In genomic region chr11:99134266-99135046, GRCm38 (mm10) we compare ENCODE assay signal across 11 mouse cellular contexts. TPM values are rescaled to one million over a fixed set of nuclear protein-coding genes. Genes with fewer than 3 reads are reported as not detected.
A peak's percentile ranks its signal among the peaks of the same experiment; 100 is the strongest.
DNase-seq lines count a peak whose midpoint lies in the region; ATAC-seq lines count a peak whose summit lies in the region.
"Had no signal": no experiment of that assay in that cellular context is flagged by ENCODE, and none has a peak within 500 bp of the region (broad histone marks: within the 10 kb centered on the region; RNA-seq: fewer than 3 reads in every experiment).

No protein-coding gene starts in this region.

- peaks cover 25 to 27% of the 10 kb centered on the region in 2 experiments for H3K4me1 ChIP-seq in heart, embryonic 14.5 days (ENCODE audit: control insufficient read depth in 2 of 2, insufficient read depth in 2 of 2, low read length in 2 of 2)
- H3K4me1 ChIP-seq in midbrain, embryonic 11.5 days (ENCODE audit: control insufficient read depth, insufficient read depth, low read length), result peaks cover 16% of the 10 kb centered on the region
- peaks cover 12% of the 10 kb centered on the region for H3K4me1 ChIP-seq in midbrain, embryonic 16.5 days (ENCODE audit: control insufficient read depth, insufficient read depth, low read length)
- H3K4me1 ChIP-seq in stomach, embryonic 15.5 days, result peaks cover 47% of the 10 kb centered on the region

- 56% methylated on average over 15 of the region's 15 CpGs for WGBS in heart, embryonic 14.5 days
- 69% methylated on average over 15 of the region's 15 CpGs for WGBS in midbrain, embryonic 11.5 days
- 76% methylated on average over 15 of the region's 15 CpGs for WGBS in midbrain, embryonic 16.5 days
- 38% methylated on average over 15 of the region's 15 CpGs for WGBS in stomach, embryonic 15.5 days

- no peaks in the 10 kb centered on the region for H3K9me3 ChIP-seq in heart, embryonic 14.5 days (ENCODE audit: control insufficient read depth, low read length)
- H3K9me3 ChIP-seq in midbrain, embryonic 11.5 days (ENCODE audit: control insufficient read depth, low read length), result no peaks in the 10 kb centered on the region
- no peaks in the 10 kb centered on the region for H3K9me3 ChIP-seq in midbrain, embryonic 16.5 days (replicated peaks; ENCODE audit: control insufficient read depth, low read length, poor library complexity, severe bottlenecking)
- H3K9me3 ChIP-seq in stomach, embryonic 15.5 days, result no peaks in the 10 kb centered on the region

- H3K36me3 ChIP-seq in heart, embryonic 14.5 days (ENCODE audit: control insufficient read depth, insufficient read depth, low read length), result no peaks in the 10 kb centered on the region
- no peaks in the 10 kb centered on the region for H3K36me3 ChIP-seq in midbrain, embryonic 11.5 days (ENCODE audit: control insufficient read depth, insufficient read depth, low read length)
- H3K36me3 ChIP-seq in midbrain, embryonic 16.5 days (ENCODE audit: control insufficient read depth, insufficient read depth, low read length), result no peaks in the 10 kb centered on the region
- no peaks in the 10 kb centered on the region for H3K36me3 ChIP-seq in stomach, embryonic 15.5 days

- no peaks in the 10 kb centered on the region for H3K27me3 ChIP-seq in heart, embryonic 14.5 days (ENCODE audit: control insufficient read depth, insufficient read depth, low read length)
- no peaks in the 10 kb centered on the region for H3K27me3 ChIP-seq in midbrain, embryonic 11.5 days (ENCODE audit: control insufficient read depth, insufficient read depth, low read length)
- H3K27me3 ChIP-seq in midbrain, embryonic 16.5 days (ENCODE audit: control insufficient read depth, insufficient read depth, low read depth, low read length), result no peaks in the 10 kb centered on the region
- H3K27me3 ChIP-seq in stomach, embryonic 15.5 days (replicated peaks), result no peaks in the 10 kb centered on the region
- H3K27me3 ChIP-seq: CH12.LX had no signal

- no peak overlapping the region for H3K4me2 ChIP-seq in heart, embryonic 14.5 days (ENCODE audit: low read length)
- H3K4me2 ChIP-seq in midbrain, embryonic 11.5 days, result no peak overlapping the region
- no peak overlapping the region for H3K4me2 ChIP-seq in midbrain, embryonic 16.5 days (ENCODE audit: low read length)
- H3K4me2 ChIP-seq in stomach, embryonic 15.5 days, result no peak overlapping the region

- no peak for ATAC-seq in heart, embryonic 14.5 days (ENCODE audit: insufficient number of reproducible peaks, insufficient read depth, low FRiP score, low read depth)
- ATAC-seq in midbrain, embryonic 11.5 days (ENCODE audit: low FRiP score), result no peak
- no peak for ATAC-seq in midbrain, embryonic 16.5 days
- ATAC-seq in stomach, embryonic 15.5 days (ENCODE audit: insufficient read depth, low FRiP score, low read depth), result no peak; the same call in 1 of the 2 replicates
- ATAC-seq in erythroid progenitor cell, adult 5-6 weeks (replicated peaks; ENCODE audit: low FRiP score, poor library complexity, severe bottlenecking), result no peak

- no peak overlapping the region for H3K4me3 ChIP-seq in heart, embryonic 14.5 days (ENCODE audit: control insufficient read depth in 1 of 2, insufficient read depth in 1 of 2, low read depth in 1 of 2, low read length in 2 of 2)
- no peak overlapping the region for H3K4me3 ChIP-seq in midbrain, embryonic 11.5 days (ENCODE audit: low read depth, low read length)
- no peak overlapping the region for H3K4me3 ChIP-seq in midbrain, embryonic 16.5 days (ENCODE audit: low read depth, low read length)
- H3K4me3 ChIP-seq in stomach, embryonic 15.5 days (replicated peaks), result no peak overlapping the region
- H3K4me3 ChIP-seq: myocyte had no signal

- DNase-seq in heart, adult 9 months (ENCODE audit: low spot score in 2 of 2), result no peak
- peak; percentile 79 for DNase-seq in midbrain, embryonic 11.5 days (ENCODE audit: low spot score, missing footprints)
- peak; percentile 77 for DNase-seq in forelimb bud, embryonic 11.5 days (ENCODE audit: low read depth, low spot score)
- DNase-seq in left cerebral cortex, adult 9 months (ENCODE audit: low spot score in 2 of 2), result no peak

- H3K27ac ChIP-seq in heart, embryonic 14.5 days (replicated peaks in 1 of 2; ENCODE audit: control insufficient read depth in 1 of 2, insufficient read depth in 1 of 2, low read depth in 2 of 2, low read length in 2 of 2), result peak overlapping the region; percentile 18 to 38; a peak in 2 of 4 replicates
- no peak overlapping the region; the same call in 1 of the 2 replicates for H3K27ac ChIP-seq in midbrain, embryonic 11.5 days (ENCODE audit: low read depth, low read length)
- no peak overlapping the region for H3K27ac ChIP-seq in midbrain, embryonic 16.5 days (ENCODE audit: low read length)
- peak overlapping the region; percentile 87 for H3K27ac ChIP-seq in stomach, embryonic 15.5 days

- no peak overlapping the region for H3K9ac ChIP-seq in heart, embryonic 14.5 days (ENCODE audit: low read length)
- no peak overlapping the region for H3K9ac ChIP-seq in midbrain, embryonic 11.5 days (ENCODE audit: low read length)
- no peak overlapping the region for H3K9ac ChIP-seq in midbrain, embryonic 16.5 days (ENCODE audit: low read depth, low read length)
- no peak overlapping the region for H3K9ac ChIP-seq in stomach, embryonic 15.5 days

RNA-seq across cellular contexts. Expression of gene Ccr7, which starts 20.4 kb away (rescaled TPM):
- polyA plus RNA-seq in heart, embryonic 14.5 days (2014; fragmentation: Nextera tagmentation; extraction: Ambion mirVana), result 0.16 TPM in 1 of 2 replicates, not detected in the other
- polyA plus RNA-seq in midbrain, embryonic 11.5 days (2014; fragmentation: Nextera tagmentation; extraction: Ambion mirVana), result 0.41 TPM in 1 of 2 replicates, not detected in the other
- 0.15 TPM in 1 of 2 replicates, not detected in the other for polyA plus RNA-seq in midbrain, embryonic 16.5 days (2015; fragmentation: Nextera tagmentation; extraction: Ambion mirVana)
- 0.21 and 0.27 TPM in 2 replicates for polyA plus RNA-seq in stomach, embryonic 15.5 days (2015; fragmentation: Nextera tagmentation; extraction: Ambion mirVana)
- total RNA-seq in erythroid progenitor cell, adult 5-6 weeks (2015; ENCODE audit: low replicate concordance), result 1.4 and 8.0 TPM in 2 replicates
- total RNA-seq in erythroid progenitor cell, adult 5-6 weeks (2017; ENCODE audit: low replicate concordance), result 1.3 and 2.0 TPM in 2 replicates
- total RNA-seq: layer of hippocampus, postnatal 10 days had no signal

RNA-seq across cellular contexts. Expression of gene Tns4, which starts 45.4 kb away (rescaled TPM):
- 0.11 and 0.19 TPM in 2 replicates for polyA plus RNA-seq in heart, embryonic 14.5 days (2014; fragmentation: Nextera tagmentation; extraction: Ambion mirVana)
- polyA plus RNA-seq in midbrain, embryonic 11.5 days (2014; fragmentation: Nextera tagmentation; extraction: Ambion mirVana), result 0.23 and 0.67 TPM in 2 replicates
- polyA plus RNA-seq in midbrain, embryonic 16.5 days (2015; fragmentation: Nextera tagmentation; extraction: Ambion mirVana), result 0.04 and 0.09 TPM in 2 replicates
- polyA plus RNA-seq in stomach, embryonic 15.5 days (2015; fragmentation: Nextera tagmentation; extraction: Ambion mirVana), result 1.4 and 1.5 TPM in 2 replicates
- total RNA-seq in erythroid progenitor cell, adult 5-6 weeks (2015; ENCODE audit: low replicate concordance), result not detected in 2 replicates
- total RNA-seq in erythroid progenitor cell, adult 5-6 weeks (2017; ENCODE audit: low replicate concordance), result 2.6 and 3.1 TPM in 2 replicates

Comparison
In these comparisons a context has a peak if more than half of its experiments do, and no peak if none do; other contexts are left out.
1. H3K27ac ChIP-seq: peak in heart, embryonic 14.5 days (2 of 2) and stomach, embryonic 15.5 days (single experiment); none in midbrain, embryonic 11.5 days (single experiment) and midbrain, embryonic 16.5 days (single experiment).
2. DNase-seq: peak in midbrain, embryonic 11.5 days (single experiment) and forelimb bud, embryonic 11.5 days (single experiment); none in heart, adult 9 months (0 of 2) and left cerebral cortex, adult 9 months (0 of 2).